Comparison of ENCODE assay signal across 13 mouse cellular contexts in the genomic region with DNA sequence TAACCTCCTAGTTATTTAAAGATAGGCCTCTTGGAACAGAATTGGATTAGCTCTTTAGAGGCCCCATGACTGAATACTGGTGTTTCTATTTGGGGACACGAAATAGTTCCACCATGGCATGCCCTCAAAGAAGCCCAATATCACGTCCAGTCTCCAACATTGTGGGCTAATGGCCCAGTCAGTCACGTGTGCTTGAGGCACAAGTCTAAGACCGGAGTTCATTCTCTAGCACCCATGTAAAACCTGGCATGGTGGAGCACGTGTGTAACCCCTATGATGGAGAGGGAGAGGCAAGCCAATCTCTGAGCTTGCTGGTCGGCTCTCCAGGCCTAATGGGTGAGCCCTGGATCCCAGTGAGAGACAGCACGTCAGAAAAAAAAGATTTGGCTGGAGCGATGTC. TPM values are rescaled to one million over a fixed set of nuclear protein-coding genes. Genes with fewer than 3 reads are reported as not detected.
"Had no signal": no experiment of that assay in that cellular context is flagged by ENCODE, and none has a peak within 500 bp of the region (broad histone marks: within the 10 kb centered on the region; RNA-seq: fewer than 3 reads in every experiment).

No protein-coding gene starts in this region.

- H3K9me3 ChIP-seq: limb, embryonic 10.5 days; liver, embryonic 15.5 days; midbrain, embryonic 12.5 days; neural tube, embryonic 15.5 days had no signal

- H3K4me1 ChIP-seq: liver, embryonic 15.5 days; midbrain, embryonic 12.5 days; neural tube, embryonic 15.5 days had no signal

- H3K4me3 ChIP-seq: left cerebral cortex, adult 2 months; limb, embryonic 10.5 days; liver, embryonic 15.5 days; midbrain, embryonic 12.5 days; neural tube, embryonic 15.5 days had no signal

- DNase-seq: lung, adult 2 months; right cerebral cortex, adult 18-20 months; right cerebral cortex, postnatal 25 days had no signal

- H3K27ac ChIP-seq: limb, embryonic 10.5 days; liver, embryonic 15.5 days; midbrain, embryonic 12.5 days; neural tube, embryonic 15.5 days had no signal

- H3K27me3 ChIP-seq: liver, embryonic 15.5 days; midbrain, embryonic 12.5 days; neural tube, embryonic 15.5 days had no signal

RNA-seq across cellular contexts. Expression of a gene that starts 40.8 kb away (rescaled TPM):
- total RNA-seq: megakaryocyte, adult 5-6 weeks had no signal
- polyA plus RNA-seq: kidney, embryonic 14.5 days; liver, embryonic 11.5 days; lung, postnatal 0 days; small intestine, adult 2 months had no signal
